Mouse (Mus musculus): ENCODE results near the gene Ksr1. TPM values are rescaled to one million over a fixed set of nuclear protein-coding genes. Genes with fewer than 3 reads are reported as not detected.

Ksr1 gene
- polyA plus RNA-seq, 1 experiment from 2014 or later: 4.6 TPM

DNA sequence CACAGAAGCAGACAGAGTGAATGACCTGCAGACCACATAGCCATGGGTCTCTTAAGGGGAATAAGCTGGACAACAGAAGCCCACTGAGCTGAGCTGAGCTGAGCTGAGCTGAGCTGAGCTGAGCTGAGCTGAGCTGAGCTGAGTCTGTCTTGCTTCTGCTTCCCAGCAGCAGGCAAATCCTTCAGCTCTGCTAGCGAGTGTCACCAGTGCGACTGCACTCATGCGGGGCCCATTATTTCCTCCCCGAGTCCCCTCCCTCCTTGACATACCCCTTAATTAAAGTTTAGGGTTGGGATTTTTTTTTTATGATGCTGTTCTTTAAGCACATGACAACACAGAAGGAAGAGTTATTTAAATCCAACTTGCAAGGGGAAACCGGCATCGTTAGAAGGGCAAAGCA lies 32.1 kb downstream of the Ksr1 start:
- Histone ChIP-seq H3K4me3 (no peak overlapping the region), H3K27me3 (no peaks in the 10 kb centered on the region), H3K9ac (no peak overlapping the region), H3K27ac (replicated peaks) (no peak overlapping the region), H3K4me2 (no peak overlapping the region), H3K36me3 (no peaks in the 10 kb centered on the region), H3K4me1 (replicated peaks) (peaks cover 49% of the 10 kb centered on the region), H3K9me3 (no peaks in the 10 kb centered on the region)
- ATAC-seq (ENCODE audit: low read depth): no peak
- whole genome bisulfite sequencing: 46% methylated on average over 6 of the region's 6 CpGs

DNA sequence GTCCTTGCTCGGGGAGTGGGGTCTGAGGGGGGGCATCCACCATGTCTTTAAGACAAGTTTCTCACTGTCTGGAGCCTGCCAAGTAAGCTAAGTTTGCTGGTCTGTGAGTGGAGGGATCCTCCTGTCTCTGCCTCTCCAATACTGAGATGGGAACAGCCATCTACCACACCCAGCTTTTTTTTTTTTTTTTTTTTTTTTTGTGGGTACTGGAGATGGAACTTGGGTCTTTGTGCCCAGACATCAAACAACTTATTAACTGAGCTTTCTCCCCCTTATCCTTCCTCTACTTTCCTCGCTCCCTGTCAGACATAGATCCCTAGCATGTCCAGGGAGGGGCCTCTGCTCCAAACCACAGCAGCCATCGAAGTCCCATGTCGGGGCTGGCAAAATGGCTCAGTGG lies 32.8 kb downstream of the Ksr1 start:
- Histone ChIP-seq H3K27me3 (no peaks in the 10 kb centered on the region), H3K9me3 (no peaks in the 10 kb centered on the region), H3K36me3 (no peaks in the 10 kb centered on the region), H3K4me3 (no peak overlapping the region), H3K4me1 (replicated peaks) (peaks cover 43% of the 10 kb centered on the region), H3K9ac (no peak overlapping the region), H3K4me2 (no peak overlapping the region), H3K27ac (replicated peaks) (no peak overlapping the region)
- 80% methylated on average over 4 of the region's 4 CpGs for WGBS
- ATAC-seq (ENCODE audit: low read depth): no peak

DNA sequence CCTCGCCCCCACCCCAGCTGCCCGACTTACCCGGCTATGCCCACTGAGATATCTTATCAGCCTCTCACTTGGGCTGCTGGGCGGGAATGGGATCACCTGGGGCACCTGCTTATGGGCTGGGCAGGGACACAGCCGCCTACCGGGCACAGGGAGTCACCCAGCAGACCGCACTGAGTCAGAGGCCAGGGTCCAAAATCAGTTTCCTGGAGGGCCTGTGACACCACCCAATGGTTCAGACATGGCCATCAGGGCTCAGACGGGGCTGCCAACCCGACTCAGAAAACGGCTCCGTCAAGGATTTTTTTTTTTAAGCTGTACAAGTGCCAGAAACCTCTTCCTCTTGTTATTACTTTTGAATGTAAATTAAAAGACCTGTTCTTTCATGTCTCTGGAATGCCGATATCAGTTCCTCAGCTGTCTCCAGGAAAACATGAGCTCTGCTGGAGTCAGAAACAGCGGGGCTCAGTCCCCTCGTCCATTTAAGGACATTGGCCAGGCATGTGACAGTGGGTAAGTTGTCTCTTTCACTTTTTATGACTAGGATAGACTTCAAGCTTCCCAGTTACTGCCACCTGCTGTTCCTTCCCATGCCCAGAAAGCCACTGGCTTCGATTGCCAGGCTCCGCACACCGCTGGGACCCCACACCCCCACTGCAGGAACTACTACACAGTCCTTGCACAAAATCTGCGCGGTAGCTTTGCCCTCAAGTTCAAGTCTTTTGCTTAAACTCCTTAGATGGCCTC lies 33.5 kb downstream of the Ksr1 start:
- Histone ChIP-seq H3K9ac (no peak overlapping the region), H3K4me2 (no peak overlapping the region), H3K9me3 (no peaks in the 10 kb centered on the region), H3K4me1 (replicated peaks) (peaks cover 42% of the 10 kb centered on the region), H3K36me3 (no peaks in the 10 kb centered on the region), H3K27ac (replicated peaks) (no peak overlapping the region), H3K27me3 (no peaks in the 10 kb centered on the region), H3K4me3 (no peak overlapping the region)
- ATAC-seq (ENCODE audit: low read depth): no peak
- 71% methylated on average over 19 of the region's 19 CpGs for WGBS

DNA sequence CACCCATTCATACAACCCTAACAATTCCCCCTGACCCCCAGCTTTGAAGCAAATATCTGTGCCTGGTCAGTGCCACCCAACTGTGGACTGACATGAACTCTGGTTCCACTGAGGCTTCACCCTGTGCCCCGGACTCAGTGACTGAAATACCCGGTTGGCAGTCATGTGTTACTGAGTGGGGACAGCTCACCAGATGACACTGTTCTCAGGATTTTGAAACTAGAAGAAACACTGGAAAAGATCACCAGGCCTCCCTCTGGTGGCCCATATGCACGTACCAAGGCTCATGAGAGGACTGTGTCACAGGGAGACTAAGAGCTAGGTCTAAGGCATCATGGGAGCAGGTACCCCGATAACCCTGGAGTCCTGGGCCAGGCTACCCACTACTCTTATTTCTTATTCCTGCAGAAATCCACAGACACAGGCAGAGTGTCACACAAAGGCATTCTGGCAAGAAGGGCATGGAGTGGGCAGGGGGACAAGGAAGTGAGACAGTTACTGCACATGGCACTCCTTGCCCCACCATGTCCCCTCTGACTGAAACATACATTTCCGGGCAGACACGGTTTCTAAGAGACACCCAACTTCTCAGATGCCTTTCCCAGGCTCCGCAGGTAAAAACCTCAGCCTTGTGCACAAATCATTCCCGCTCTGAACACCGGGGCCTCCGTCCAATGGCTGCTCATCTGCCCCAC lies 34.2 kb downstream of the Ksr1 start:
- WGBS: 88% methylated on average over 10 of the region's 10 CpGs
- no peaks in the 10 kb centered on the region for H3K36me3 ChIP-seq
- no peak overlapping the region for H3K27ac ChIP-seq (replicated peaks)
- H3K4me2 ChIP-seq: no peak overlapping the region
- peaks cover 37% of the 10 kb centered on the region for H3K4me1 ChIP-seq (replicated peaks)
- H3K27me3 ChIP-seq: no peaks in the 10 kb centered on the region
- no peaks in the 10 kb centered on the region for H3K9me3 ChIP-seq
- ATAC-seq (ENCODE audit: low read depth): no peak
- no peak overlapping the region for H3K4me3 ChIP-seq
- no peak overlapping the region for H3K9ac ChIP-seq

DNA sequence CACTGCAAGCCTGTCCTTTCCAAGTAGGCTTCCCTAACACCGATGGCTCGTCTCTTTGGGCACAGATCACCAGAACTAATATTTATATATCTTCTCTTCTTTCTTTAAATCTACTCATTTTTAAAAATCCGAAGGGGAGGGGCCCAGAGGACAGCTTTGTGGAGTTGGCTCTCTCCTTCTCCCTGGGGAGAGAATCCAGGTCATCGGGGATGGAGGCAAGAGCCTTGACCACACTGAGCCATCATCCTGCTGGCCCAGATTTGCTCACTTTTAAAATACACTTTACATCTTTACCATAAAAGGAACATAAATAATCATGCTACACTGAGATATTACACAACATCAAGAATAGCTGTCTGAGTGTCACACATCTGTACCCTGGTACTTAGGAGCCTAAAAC lies 35.8 kb downstream of the Ksr1 start:
- Histone ChIP-seq H3K36me3 (0 out of 2 replicates have a peak, but pooled peaks cover 3% of the 10 kb centered on the region), H3K9me3 (no peaks in the 10 kb centered on the region), H3K9ac (no peak overlapping the region), H3K4me2 (no peak overlapping the region), H3K27me3 (no peaks in the 10 kb centered on the region), H3K27ac (replicated peaks) (no peak overlapping the region), H3K4me3 (no peak overlapping the region), H3K4me1 (replicated peaks) (peaks cover 22% of the 10 kb centered on the region)
- 83% methylated on average over 4 of the region's 4 CpGs for WGBS
- ATAC-seq (ENCODE audit: low read depth): no peak

DNA sequence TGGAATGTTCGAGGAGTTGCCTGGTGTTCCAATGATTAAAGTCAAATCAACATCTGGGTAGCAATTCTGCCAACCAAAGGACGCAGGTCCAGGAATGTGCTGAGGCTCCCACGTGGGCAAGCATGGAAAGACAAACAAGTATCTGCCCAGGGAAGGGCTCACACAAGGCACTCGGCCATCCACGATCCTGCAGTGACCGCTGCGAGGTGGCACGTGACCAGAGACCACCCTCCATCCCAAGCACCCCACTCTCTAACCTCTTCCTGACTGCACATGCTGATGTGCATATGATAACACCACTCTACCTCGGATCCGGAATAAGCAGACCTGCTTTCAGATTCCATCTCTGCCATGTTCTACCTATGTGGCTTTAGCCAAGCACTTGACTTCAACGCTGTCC lies 38.3 kb downstream of the Ksr1 start:
- no peaks in the 10 kb centered on the region for H3K9me3 ChIP-seq
- no peak overlapping the region for H3K27ac ChIP-seq (replicated peaks)
- 93% methylated on average over 11 of the region's 11 CpGs for WGBS
- no peak overlapping the region for H3K9ac ChIP-seq
- H3K4me2 ChIP-seq: no peak overlapping the region
- 0 out of 2 replicates have a peak, but pooled peaks cover 3% of the 10 kb centered on the region for H3K36me3 ChIP-seq
- peaks cover 15% of the 10 kb centered on the region for H3K4me1 ChIP-seq (replicated peaks)
- H3K27me3 ChIP-seq: no peaks in the 10 kb centered on the region
- ATAC-seq (ENCODE audit: low read depth): no peak
- no peak overlapping the region for H3K4me3 ChIP-seq

DNA sequence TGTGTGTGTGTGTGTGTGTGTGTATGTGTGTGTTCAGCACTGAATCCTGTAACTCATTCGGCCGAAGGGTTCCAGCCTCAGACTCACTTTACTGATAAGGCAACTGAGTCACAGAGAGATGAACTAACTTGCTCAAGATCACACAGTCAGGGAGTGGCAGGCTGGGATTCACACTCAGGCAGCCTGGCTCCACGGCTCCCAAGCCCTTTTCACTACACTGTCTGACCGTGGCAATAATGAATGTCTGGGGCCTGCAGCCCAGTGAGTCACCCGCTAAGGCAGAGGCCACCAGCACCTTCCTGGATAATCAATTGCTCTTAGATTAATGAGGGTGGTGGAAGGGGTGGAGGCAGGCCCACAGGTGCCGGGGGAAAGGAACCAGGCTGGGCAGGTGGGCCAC lies 41.2 kb downstream of the Ksr1 start:
- no peak overlapping the region for H3K4me3 ChIP-seq
- peaks cover 15% of the 10 kb centered on the region for H3K4me1 ChIP-seq (replicated peaks)
- no peaks in the 10 kb centered on the region for H3K27me3 ChIP-seq
- no peak overlapping the region for H3K4me2 ChIP-seq
- no peak overlapping the region for H3K9ac ChIP-seq
- WGBS: 82% methylated on average over 6 of the region's 6 CpGs
- H3K27ac ChIP-seq (replicated peaks): no peak overlapping the region
- 0 out of 2 replicates have a peak, but pooled peaks cover 3% of the 10 kb centered on the region for H3K36me3 ChIP-seq
- no peaks in the 10 kb centered on the region for H3K9me3 ChIP-seq
- ATAC-seq (ENCODE audit: low read depth): no peak

DNA sequence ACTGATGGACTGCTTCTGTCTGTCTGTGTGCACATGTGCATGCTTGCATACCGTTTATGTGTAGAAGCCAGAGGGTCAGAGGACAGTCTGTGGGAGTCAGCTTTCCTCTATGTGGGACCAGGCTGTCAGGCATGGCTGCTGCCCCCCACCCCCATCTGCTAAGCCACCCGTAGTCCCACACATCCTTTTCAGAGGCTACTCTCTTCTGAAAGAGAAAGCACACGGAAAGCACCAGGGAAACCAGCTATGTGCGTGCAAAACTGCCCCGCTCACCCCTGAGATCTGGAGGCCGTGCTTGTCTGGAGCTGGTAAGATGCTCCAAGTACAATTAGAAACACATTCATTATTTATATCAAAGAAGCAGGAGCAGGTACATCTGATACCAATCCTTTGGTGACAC lies 41.7 kb downstream of the Ksr1 start:
- peaks cover 16% of the 10 kb centered on the region for H3K4me1 ChIP-seq (replicated peaks)
- no peak overlapping the region for H3K4me3 ChIP-seq
- WGBS: 75% methylated on average over 6 of the region's 6 CpGs
- H3K4me2 ChIP-seq: no peak overlapping the region
- no peak overlapping the region for H3K9ac ChIP-seq
- H3K27ac ChIP-seq (replicated peaks): no peak overlapping the region
- H3K27me3 ChIP-seq: no peaks in the 10 kb centered on the region
- H3K9me3 ChIP-seq: no peaks in the 10 kb centered on the region
- no peak for ATAC-seq (ENCODE audit: low read depth)
- H3K36me3 ChIP-seq: 0 out of 2 replicates have a peak, but pooled peaks cover 3% of the 10 kb centered on the region

DNA sequence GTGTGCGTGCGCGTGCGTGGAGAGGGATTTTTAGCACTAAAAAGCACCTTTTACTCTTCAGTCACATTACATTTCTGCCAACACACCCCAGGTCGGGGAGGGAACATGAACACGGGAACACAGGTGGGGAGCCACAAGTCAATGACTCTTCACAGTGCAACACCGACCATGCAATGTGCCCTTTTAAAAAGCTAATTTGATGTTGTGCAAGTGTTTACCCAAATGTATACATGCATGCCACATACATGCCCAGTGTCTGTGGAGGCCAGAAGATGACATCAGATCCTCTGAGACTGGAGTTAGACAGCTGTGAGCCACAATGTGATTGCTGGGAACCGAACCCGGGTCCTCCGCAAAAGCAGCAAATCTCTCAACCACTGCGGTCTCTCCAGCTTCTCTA lies 42.1 kb downstream of the Ksr1 start:
- Histone ChIP-seq H3K4me2 (no peak overlapping the region), H3K9me3 (no peaks in the 10 kb centered on the region), H3K9ac (no peak overlapping the region), H3K27me3 (no peaks in the 10 kb centered on the region), H3K36me3 (0 out of 2 replicates have a peak, but pooled peaks cover 3% of the 10 kb centered on the region), H3K4me1 (replicated peaks) (peaks cover 21% of the 10 kb centered on the region), H3K27ac (replicated peaks) (no peak overlapping the region), H3K4me3 (no peak overlapping the region)
- ATAC-seq (ENCODE audit: low read depth): no peak
- 91% methylated on average over 11 of the region's 11 CpGs for WGBS

DNA sequence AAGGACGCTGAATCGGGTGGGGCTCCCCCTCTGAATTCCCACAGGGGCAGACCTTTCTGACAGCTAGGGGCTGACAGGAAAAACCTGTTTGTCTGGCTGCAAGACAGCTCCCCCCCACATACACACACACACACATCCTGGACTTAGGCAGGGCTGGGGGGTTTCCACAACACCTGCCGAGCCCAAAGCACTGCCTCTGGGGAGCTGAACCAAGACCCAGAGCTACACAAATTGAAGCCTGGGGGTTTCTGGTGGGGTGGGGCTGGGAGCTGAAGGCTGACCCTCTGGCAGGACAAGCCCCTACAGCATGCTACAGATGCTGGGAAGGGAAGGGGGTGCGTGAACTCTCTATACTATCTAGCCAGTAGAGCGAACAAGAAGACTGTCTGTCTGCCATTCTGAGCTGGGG lies 42.7 kb downstream of the Ksr1 start:
- no peak for ATAC-seq (ENCODE audit: low read depth)
- WGBS: 75% methylated on average over 5 of the region's 5 CpGs

DNA sequence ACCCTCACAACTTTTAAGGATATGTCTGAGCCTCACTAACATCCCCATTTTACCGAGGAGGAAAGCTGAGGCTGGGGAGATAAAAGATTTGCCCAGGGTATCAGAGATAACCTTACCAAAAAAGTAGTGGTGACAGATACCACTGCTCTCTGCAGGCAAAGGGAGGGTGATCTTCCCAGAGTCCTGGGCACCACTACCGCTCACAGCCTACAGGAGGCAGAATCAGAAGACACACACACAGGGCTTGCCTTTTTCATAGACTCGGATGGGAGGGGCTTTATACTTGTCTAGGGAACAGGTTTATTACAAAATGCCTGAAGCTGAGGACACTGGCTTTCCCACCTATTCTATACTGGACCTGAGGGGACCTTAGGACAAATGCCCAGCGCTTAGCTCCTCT lies 43.9 kb downstream of the Ksr1 start:
- Histone ChIP-seq H3K27ac (replicated peaks) (no peak overlapping the region), H3K9me3 (no peaks in the 10 kb centered on the region), H3K4me1 (replicated peaks) (peaks cover 24% of the 10 kb centered on the region), H3K9ac (0 out of 2 replicates have a peak overlapping the region, but pooled peaks have one; percentile 4), H3K36me3 (0 out of 2 replicates have a peak, but pooled peaks cover 3% of the 10 kb centered on the region), H3K27me3 (no peaks in the 10 kb centered on the region), H3K4me3 (no peak overlapping the region), H3K4me2 (no peak overlapping the region)
- ATAC-seq (ENCODE audit: low read depth): no peak
- WGBS: 74% methylated on average over 4 of the region's 4 CpGs

More for the DNA sequence above, 42.7 kb downstream of the Ksr1 start:
- H3K4me2 ChIP-seq: no peak overlapping the region
- H3K4me3 ChIP-seq: no peak overlapping the region
- H3K4me1 ChIP-seq (replicated peaks): peaks cover 24% of the 10 kb centered on the region
- no peaks in the 10 kb centered on the region for H3K9me3 ChIP-seq
- H3K27ac ChIP-seq (replicated peaks): no peak overlapping the region
- H3K27me3 ChIP-seq: no peaks in the 10 kb centered on the region
- no peak overlapping the region for H3K9ac ChIP-seq
- H3K36me3 ChIP-seq: 0 out of 2 replicates have a peak, but pooled peaks cover 3% of the 10 kb centered on the region

DNA sequence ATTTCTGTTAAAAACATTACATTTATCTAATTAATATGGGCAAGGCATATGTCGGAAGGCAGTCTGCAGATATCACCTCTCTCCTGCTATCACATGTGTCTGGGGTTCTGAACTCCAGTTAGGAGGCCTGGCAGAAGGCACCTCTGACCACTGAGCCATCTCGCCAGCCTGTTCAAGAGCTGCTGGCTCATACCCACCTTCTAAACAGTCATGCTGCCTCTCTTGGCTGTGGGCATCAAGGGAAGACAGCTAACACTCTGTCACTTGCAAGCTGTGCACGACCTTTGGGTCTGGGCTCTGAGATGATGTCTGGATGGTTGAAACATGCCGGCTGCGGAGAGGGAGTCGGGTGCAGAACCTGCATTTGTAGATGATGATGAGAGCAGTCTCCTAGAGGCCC lies 44.6 kb downstream of the Ksr1 start:
- H3K4me3 ChIP-seq: no peak overlapping the region
- H3K9ac ChIP-seq: no peak overlapping the region
- H3K4me2 ChIP-seq: no peak overlapping the region
- H3K9me3 ChIP-seq: no peaks in the 10 kb centered on the region
- 93% methylated on average over 6 of the region's 6 CpGs for WGBS
- ATAC-seq (ENCODE audit: low read depth): no peak
- no peaks in the 10 kb centered on the region for H3K36me3 ChIP-seq
- peaks cover 29% of the 10 kb centered on the region for H3K4me1 ChIP-seq (replicated peaks)
- H3K27ac ChIP-seq (replicated peaks): no peak overlapping the region
- no peaks in the 10 kb centered on the region for H3K27me3 ChIP-seq

All from neural tube, embryonic 13.5 days (tissue).